10 mouse cellular contexts compared by ENCODE assay signal in genomic region chr10:62060224-62060913, GRCm38 (mm10).
DNase-seq lines count a peak whose midpoint lies in the region; ATAC-seq and TF ChIP-seq lines count a peak whose summit lies in the region.
"Had no signal": no experiment of that assay in that cellular context is flagged by ENCODE, and none has a peak within 500 bp of the region (broad histone marks: within the 10 kb centered on the region; RNA-seq: fewer than 3 reads in every experiment).

No protein-coding gene starts in this region.

- H3K4me3 ChIP-seq in heart, embryonic 13.5 days: no peak overlapping the region
- H3K4me3 ChIP-seq in heart, embryonic 10.5 days: no peak overlapping the region
- H3K4me3 ChIP-seq in lung, postnatal 0 days (ENCODE audit: low read depth, low read length): no peak overlapping the region
- H3K4me3 ChIP-seq in embryonic facial prominence, embryonic 15.5 days (replicated peaks): no peak overlapping the region
- no peak overlapping the region for H3K4me3 ChIP-seq in neural tube, embryonic 13.5 days

- 51% methylated on average over 16 of the region's 16 CpGs for WGBS in heart, embryonic 13.5 days
- WGBS in heart, embryonic 10.5 days: 65% methylated on average over 16 of the region's 16 CpGs
- 49% methylated on average over 16 of the region's 16 CpGs for WGBS in lung, postnatal 0 days
- WGBS in embryonic facial prominence, embryonic 15.5 days: 22% methylated on average over 16 of the region's 16 CpGs
- WGBS in neural tube, embryonic 13.5 days: 40% methylated on average over 16 of the region's 16 CpGs

- no peak for TF ChIP-seq EP300 in lung, postnatal 0 days (IDR thresholded peaks at IDR 0.05)

- peak overlapping the region; percentile 74 for H3K27ac ChIP-seq in heart, embryonic 13.5 days (replicated peaks)
- H3K27ac ChIP-seq in heart, embryonic 10.5 days: no peak overlapping the region; the same call in 1 of the 2 replicates
- H3K27ac ChIP-seq in lung, postnatal 0 days (ENCODE audit: low read length): no peak overlapping the region
- H3K27ac ChIP-seq in embryonic facial prominence, embryonic 15.5 days (replicated peaks): peak overlapping the region; percentile 75
- peak overlapping the region; percentile 52; the same call in 1 of the 2 replicates for H3K27ac ChIP-seq in neural tube, embryonic 13.5 days (replicated peaks)

- no peak for TF ChIP-seq CTCF in lung, postnatal 0 days (IDR thresholded peaks at IDR 0.05)

- peak overlapping the region; percentile 19; the same call in 1 of the 2 replicates for H3K9ac ChIP-seq in heart, embryonic 13.5 days
- no peak overlapping the region for H3K9ac ChIP-seq in lung, postnatal 0 days (replicated peaks; ENCODE audit: low read depth)
- no peak overlapping the region for H3K9ac ChIP-seq in embryonic facial prominence, embryonic 15.5 days
- peak overlapping the region; percentile 49; the same call in 1 of the 2 replicates for H3K9ac ChIP-seq in neural tube, embryonic 13.5 days

- H3K36me3 ChIP-seq in heart, embryonic 13.5 days: no peaks in the 10 kb centered on the region
- H3K36me3 ChIP-seq in heart, embryonic 10.5 days: no peaks in the 10 kb centered on the region
- no peaks in the 10 kb centered on the region for H3K36me3 ChIP-seq in lung, postnatal 0 days (ENCODE audit: insufficient read depth, low read length)
- no peaks in the 10 kb centered on the region for H3K36me3 ChIP-seq in embryonic facial prominence, embryonic 15.5 days
- no peaks in the 10 kb centered on the region for H3K36me3 ChIP-seq in neural tube, embryonic 13.5 days

- H3K4me1 ChIP-seq in heart, embryonic 13.5 days: peaks cover 27% of the 10 kb centered on the region
- H3K4me1 ChIP-seq in heart, embryonic 10.5 days: peaks cover 23% of the 10 kb centered on the region
- 0 out of 2 replicates have a peak, but pooled peaks cover 4% of the 10 kb centered on the region for H3K4me1 ChIP-seq in lung, postnatal 0 days (ENCODE audit: insufficient read depth, low read depth, low read length)
- peaks cover 22% of the 10 kb centered on the region for H3K4me1 ChIP-seq in embryonic facial prominence, embryonic 15.5 days
- H3K4me1 ChIP-seq in neural tube, embryonic 13.5 days (replicated peaks): peaks cover 44% of the 10 kb centered on the region

- no peak overlapping the region for H3K4me2 ChIP-seq in heart, embryonic 13.5 days
- no peak overlapping the region for H3K4me2 ChIP-seq in lung, postnatal 0 days (replicated peaks; ENCODE audit: low read depth, low read length)
- 0 out of 2 replicates have a peak overlapping the region, but pooled peaks have one; percentile 4 for H3K4me2 ChIP-seq in embryonic facial prominence, embryonic 15.5 days (replicated peaks)
- H3K4me2 ChIP-seq in neural tube, embryonic 13.5 days: 0 out of 2 replicates have a peak overlapping the region, but pooled peaks have one; percentile 3

- no peaks in the 10 kb centered on the region for H3K9me3 ChIP-seq in heart, embryonic 13.5 days
- H3K9me3 ChIP-seq in heart, embryonic 10.5 days: no peaks in the 10 kb centered on the region
- H3K9me3 ChIP-seq in lung, postnatal 0 days (ENCODE audit: low read length): no peaks in the 10 kb centered on the region
- no peaks in the 10 kb centered on the region for H3K9me3 ChIP-seq in embryonic facial prominence, embryonic 15.5 days (replicated peaks)
- H3K9me3 ChIP-seq in neural tube, embryonic 13.5 days: no peaks in the 10 kb centered on the region

- no peak for ATAC-seq in heart, embryonic 13.5 days (ENCODE audit: extremely low read depth, insufficient number of reproducible peaks, low FRiP score, low TSS enrichment)
- no peak for ATAC-seq in lung, postnatal 0 days
- peak; percentile 63; the same call in 1 of the 2 replicates for ATAC-seq in embryonic facial prominence, embryonic 15.5 days (ENCODE audit: insufficient number of reproducible peaks, low FRiP score, low TSS enrichment, low read depth)
- no peak for ATAC-seq in neural tube, embryonic 13.5 days (ENCODE audit: low read depth)
- no peak for ATAC-seq in erythroblast, adult 5-6 weeks (replicated peaks; ENCODE audit: low FRiP score, poor library complexity, severe bottlenecking)

- no peak for DNase-seq in heart, embryonic 10.5 days (ENCODE audit: low spot score)
- peak; percentile 9 for DNase-seq in lung, postnatal 0 days (ENCODE audit: low spot score)
- no peak for DNase-seq in lung, postnatal 14 days
- no peak for DNase-seq in cerebellum, adult 11 months
- DNase-seq: heart, postnatal 36 days; lung, postnatal 10 days had no signal

- H3K27me3 ChIP-seq in heart, embryonic 13.5 days (replicated peaks): no peaks in the 10 kb centered on the region; the same call in 1 of the 2 replicates
- H3K27me3 ChIP-seq in heart, embryonic 10.5 days (ENCODE audit: insufficient read depth, poor library complexity, severe bottlenecking): 0 out of 2 replicates have a peak, but pooled peaks cover 5% of the 10 kb centered on the region
- no peaks in the 10 kb centered on the region for H3K27me3 ChIP-seq in lung, postnatal 0 days (replicated peaks; ENCODE audit: insufficient read depth, low read length)
- no peaks in the 10 kb centered on the region; the same call in 1 of the 2 replicates for H3K27me3 ChIP-seq in embryonic facial prominence, embryonic 15.5 days
- H3K27me3 ChIP-seq in neural tube, embryonic 13.5 days: peaks cover 2% of the 10 kb centered on the region; the same call in 1 of the 2 replicates

Comparison
In these comparisons a context has a peak if more than half of its experiments do, and no peak if none do; other contexts are left out.
1. H3K27ac ChIP-seq: peak in heart, embryonic 13.5 days (single experiment), embryonic facial prominence, embryonic 15.5 days (single experiment) and neural tube, embryonic 13.5 days (single experiment); none in heart, embryonic 10.5 days (single experiment) and lung, postnatal 0 days (single experiment).
2. H3K4me2 ChIP-seq: peak in embryonic facial prominence, embryonic 15.5 days (single experiment) and neural tube, embryonic 13.5 days (single experiment); none in heart, embryonic 13.5 days (single experiment) and lung, postnatal 0 days (single experiment).
3. H3K9ac ChIP-seq: peak in heart, embryonic 13.5 days (single experiment) and neural tube, embryonic 13.5 days (single experiment); none in lung, postnatal 0 days (single experiment) and embryonic facial prominence, embryonic 15.5 days (single experiment).